Mouse (Mus musculus): ENCODE results near the gene Hist1h3f. TPM values are rescaled to one million over a fixed set of nuclear protein-coding genes. Genes with fewer than 3 reads are reported as not detected.

Hist1h3f gene
- total and polyA plus RNA-seq, 2 experiments from 2014 or later = 0.45 to 441 TPM

- H3K27me3 ChIP-seq (ENCODE audit: control insufficient read depth, insufficient read depth, low read length) = no peaks in the 10 kb centered on the region
- ATAC-seq (ENCODE audit: insufficient read depth, low read depth) (no peak), DNase-seq (ENCODE audit: low spot score) (no peak)
- no peak for TF ChIP-seq EP300 (IDR thresholded peaks at IDR 0.05; ENCODE audit: low read depth)
- no peak for TF ChIP-seq CTCF (IDR thresholded peaks at IDR 0.05; ENCODE audit: low read depth)
- 0 out of 2 replicates have a peak overlapping the region, but pooled peaks have one; percentile 11 for H3K9ac ChIP-seq (replicated peaks; ENCODE audit: low read depth, low read length)
- no peak overlapping the region; the same call in 1 of the 2 replicates for H3K4me3 ChIP-seq (ENCODE audit: low read depth, low read length)
- H3K4me2 ChIP-seq (ENCODE audit: low read depth, low read length) = peak overlapping the region; percentile 45
- WGBS = 21% methylated on average over 14 of the region's 14 CpGs
- H3K36me3 ChIP-seq (replicated peaks; ENCODE audit: control insufficient read depth, insufficient read depth, low read length) = no peaks in the 10 kb centered on the region
- no peak overlapping the region for H3K27ac ChIP-seq (ENCODE audit: low read depth)
- no peaks in the 10 kb centered on the region for H3K9me3 ChIP-seq (replicated peaks; ENCODE audit: control insufficient read depth, low read length)
- 0 out of 2 replicates have a peak, but pooled peaks cover 14% of the 10 kb centered on the region for H3K4me1 ChIP-seq (ENCODE audit: control insufficient read depth, insufficient read depth)
Measured at GRCm38 (mm10) chr13:23505662-23506345, 38.0 kb upstream of the Hist1h3f start.

DNA sequence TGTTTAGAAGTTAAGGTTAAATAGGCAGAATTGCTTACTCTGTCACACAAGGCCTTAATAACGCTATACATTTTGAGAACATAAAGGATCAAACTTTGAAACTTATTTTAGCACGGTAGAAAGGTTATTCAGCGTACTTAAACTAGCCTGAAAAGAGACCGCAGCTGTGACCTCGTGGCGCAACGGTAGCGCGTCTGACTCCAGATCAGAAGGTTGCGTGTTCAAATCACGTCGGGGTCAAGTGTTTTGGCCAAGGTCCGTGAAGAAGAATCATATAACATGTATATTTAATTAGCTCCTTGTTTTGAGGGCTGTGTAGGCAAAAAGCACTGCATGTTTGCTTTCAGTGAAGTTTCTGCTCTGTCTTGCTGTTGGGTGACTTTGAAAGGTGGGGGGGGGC is 37.5 kb upstream of the Hist1h3f start:
- H3K27me3 ChIP-seq (ENCODE audit: control insufficient read depth, insufficient read depth, low read length) = no peaks in the 10 kb centered on the region
- TF ChIP-seq CTCF (IDR thresholded peaks at IDR 0.05; ENCODE audit: low read depth) (no peak), EP300 (IDR thresholded peaks at IDR 0.05; ENCODE audit: low read depth) (no peak)
- no peak overlapping the region for H3K9ac ChIP-seq (replicated peaks; ENCODE audit: low read depth, low read length)
- 22% methylated on average over 13 of the region's 13 CpGs for WGBS
- no peak overlapping the region; the same call in 1 of the 2 replicates for H3K4me3 ChIP-seq (ENCODE audit: low read depth, low read length)
- no peaks in the 10 kb centered on the region for H3K9me3 ChIP-seq (replicated peaks; ENCODE audit: control insufficient read depth, low read length)
- H3K27ac ChIP-seq (ENCODE audit: low read depth) = no peak overlapping the region
- no peaks in the 10 kb centered on the region for H3K36me3 ChIP-seq (replicated peaks; ENCODE audit: control insufficient read depth, insufficient read depth, low read length)
- DNase-seq (ENCODE audit: low spot score) (no peak), ATAC-seq (ENCODE audit: insufficient read depth, low read depth) (no peak)
- H3K4me2 ChIP-seq (ENCODE audit: low read depth, low read length) = peak overlapping the region; percentile 45; the same call in 1 of the 2 replicates
- H3K4me1 ChIP-seq (ENCODE audit: control insufficient read depth, insufficient read depth) = 0 out of 2 replicates have a peak, but pooled peaks cover 14% of the 10 kb centered on the region

GRCm38 (mm10) chr13:23506819-23507515 is 36.9 kb upstream of the Hist1h3f start:
- 0 out of 2 replicates have a peak, but pooled peaks cover 13% of the 10 kb centered on the region for H3K4me1 ChIP-seq (ENCODE audit: control insufficient read depth, insufficient read depth)
- no peaks in the 10 kb centered on the region for H3K27me3 ChIP-seq (ENCODE audit: control insufficient read depth, insufficient read depth, low read length)
- H3K9me3 ChIP-seq (replicated peaks; ENCODE audit: control insufficient read depth, low read length) = no peaks in the 10 kb centered on the region
- no peak overlapping the region for H3K9ac ChIP-seq (replicated peaks; ENCODE audit: low read depth, low read length)
- H3K4me2 ChIP-seq (ENCODE audit: low read depth, low read length) = no peak overlapping the region
- no peak overlapping the region for H3K27ac ChIP-seq (ENCODE audit: low read depth)
- H3K36me3 ChIP-seq (replicated peaks; ENCODE audit: control insufficient read depth, insufficient read depth, low read length) = no peaks in the 10 kb centered on the region
- DNase-seq (ENCODE audit: low spot score) (no peak), ATAC-seq (ENCODE audit: insufficient read depth, low read depth) (no peak)
- H3K4me3 ChIP-seq (ENCODE audit: low read depth, low read length) = no peak overlapping the region
- WGBS = 44% methylated on average over 14 of the region's 14 CpGs
- TF ChIP-seq EP300 (IDR thresholded peaks at IDR 0.05; ENCODE audit: low read depth) (no peak), CTCF (IDR thresholded peaks at IDR 0.05; ENCODE audit: low read depth) (no peak)

- no peaks in the 10 kb centered on the region for H3K36me3 ChIP-seq (replicated peaks; ENCODE audit: control insufficient read depth, insufficient read depth, low read length)
- H3K4me1 ChIP-seq (ENCODE audit: control insufficient read depth, insufficient read depth) = 0 out of 2 replicates have a peak, but pooled peaks cover 5% of the 10 kb centered on the region
- no peak overlapping the region for H3K9ac ChIP-seq (replicated peaks; ENCODE audit: low read depth, low read length)
- ATAC-seq (ENCODE audit: insufficient read depth, low read depth) (no peak), DNase-seq (ENCODE audit: low spot score) (no peak)
- no peak for TF ChIP-seq EP300 (IDR thresholded peaks at IDR 0.05; ENCODE audit: low read depth)
- no peak for TF ChIP-seq CTCF (IDR thresholded peaks at IDR 0.05; ENCODE audit: low read depth)
- H3K27ac ChIP-seq (ENCODE audit: low read depth) = no peak overlapping the region
- WGBS = 30% methylated on average over 1 of the region's 1 CpGs
- no peaks in the 10 kb centered on the region for H3K27me3 ChIP-seq (ENCODE audit: control insufficient read depth, insufficient read depth, low read length)
- H3K4me3 ChIP-seq (ENCODE audit: low read depth, low read length) = no peak overlapping the region
- H3K4me2 ChIP-seq (ENCODE audit: low read depth, low read length) = no peak overlapping the region
- no peaks in the 10 kb centered on the region for H3K9me3 ChIP-seq (replicated peaks; ENCODE audit: control insufficient read depth, low read length)
Measured at GRCm38 (mm10) chr13:23510127-23510526, 33.7 kb upstream of the Hist1h3f start.

DNA sequence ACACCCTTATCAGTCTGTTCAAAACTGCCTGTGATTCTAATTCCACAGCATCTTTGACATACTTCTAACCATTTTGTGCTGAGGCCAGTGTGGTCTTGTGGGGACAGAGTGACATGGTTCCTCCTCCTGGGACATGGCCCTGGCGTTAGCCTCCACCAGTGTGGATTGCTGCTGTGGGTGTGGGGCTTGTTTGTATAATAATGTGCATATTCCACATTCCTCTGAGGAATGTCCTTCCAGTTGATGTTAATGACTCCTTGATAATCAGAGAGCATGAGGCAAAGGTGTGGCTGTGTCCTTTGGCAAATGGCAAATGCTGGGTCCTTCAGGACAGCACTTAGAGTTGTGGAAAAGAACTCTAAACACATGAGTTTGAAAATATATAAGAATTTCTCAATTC is 30.3 kb upstream of the Hist1h3f start:
- Histone ChIP-seq H3K36me3 (replicated peaks; ENCODE audit: control insufficient read depth, insufficient read depth, low read length) (no peaks in the 10 kb centered on the region), H3K4me3 (ENCODE audit: low read depth, low read length) (no peak overlapping the region), H3K27ac (ENCODE audit: low read depth) (no peak overlapping the region), H3K4me1 (ENCODE audit: control insufficient read depth, insufficient read depth) (no peaks in the 10 kb centered on the region), H3K27me3 (ENCODE audit: control insufficient read depth, insufficient read depth, low read length) (no peaks in the 10 kb centered on the region), H3K4me2 (ENCODE audit: low read depth, low read length) (no peak overlapping the region), H3K9me3 (replicated peaks; ENCODE audit: control insufficient read depth, low read length) (no peaks in the 10 kb centered on the region), H3K9ac (replicated peaks; ENCODE audit: low read depth, low read length) (no peak overlapping the region)
- DNase-seq (ENCODE audit: low spot score) (no peak), ATAC-seq (ENCODE audit: insufficient read depth, low read depth) (no peak)
- 84% methylated on average over 1 of the region's 1 CpGs for WGBS
- TF ChIP-seq EP300 (IDR thresholded peaks at IDR 0.05; ENCODE audit: low read depth) (no peak), CTCF (IDR thresholded peaks at IDR 0.05; ENCODE audit: low read depth) (no peak)
